Mouse (Mus musculus): ENCODE results near the gene Ilf3. TPM values are rescaled to one million over a fixed set of nuclear protein-coding genes. Genes with fewer than 3 reads are reported as not detected.

Ilf3 gene
- polyA plus RNA-seq, 1 experiment from 2014 or later: 335 TPM

- H3K27me3 ChIP-seq: no peaks in the 10 kb centered on the region
- peaks cover 26% of the 10 kb centered on the region for H3K4me1 ChIP-seq
- ATAC-seq (ENCODE audit: low FRiP score): no peak
- no peaks in the 10 kb centered on the region for H3K9me3 ChIP-seq
- WGBS: 86% methylated on average over 7 of the region's 7 CpGs
- H3K36me3 ChIP-seq (replicated peaks): no peaks in the 10 kb centered on the region
- H3K4me2 ChIP-seq: no peak overlapping the region
- no peak overlapping the region for H3K9ac ChIP-seq
- H3K4me3 ChIP-seq (replicated peaks): no peak overlapping the region
- no peak overlapping the region for H3K27ac ChIP-seq
Observed at GRCm38 (mm10) chr9:21432066-21432465, 64.4 kb downstream of the Ilf3 start.

GRCm38 (mm10) chr9:21433766-21434165 is 66.1 kb downstream of the Ilf3 start:
- Histone ChIP-seq H3K4me1 (peaks cover 33% of the 10 kb centered on the region), H3K9ac (no peak overlapping the region), H3K4me3 (replicated peaks) (no peak overlapping the region), H3K4me2 (no peak overlapping the region), H3K9me3 (no peaks in the 10 kb centered on the region), H3K27ac (no peak overlapping the region), H3K27me3 (no peaks in the 10 kb centered on the region), H3K36me3 (replicated peaks) (no peaks in the 10 kb centered on the region)
- no peak for ATAC-seq (ENCODE audit: low FRiP score)
- WGBS: 87% methylated on average over 8 of the region's 8 CpGs

- Histone ChIP-seq H3K9ac (no peak overlapping the region), H3K9me3 (no peaks in the 10 kb centered on the region), H3K4me3 (replicated peaks) (no peak overlapping the region), H3K27ac (no peak overlapping the region), H3K36me3 (replicated peaks) (no peaks in the 10 kb centered on the region), H3K4me2 (no peak overlapping the region), H3K4me1 (peaks cover 31% of the 10 kb centered on the region), H3K27me3 (no peaks in the 10 kb centered on the region)
- 92% methylated on average over 2 of the region's 2 CpGs for WGBS
- ATAC-seq (ENCODE audit: low FRiP score): no peak
Observed at GRCm38 (mm10) chr9:21434410-21434809, 66.7 kb downstream of the Ilf3 start.

GRCm38 (mm10) chr9:21435777-21436635 is 68.3 kb downstream of the Ilf3 start:
- H3K27ac ChIP-seq: no peak overlapping the region
- ATAC-seq (ENCODE audit: low FRiP score): no peak
- H3K36me3 ChIP-seq (replicated peaks): no peaks in the 10 kb centered on the region
- H3K9ac ChIP-seq: no peak overlapping the region
- no peaks in the 10 kb centered on the region for H3K27me3 ChIP-seq
- no peaks in the 10 kb centered on the region for H3K9me3 ChIP-seq
- WGBS: 92% methylated on average over 7 of the region's 7 CpGs
- no peak overlapping the region for H3K4me3 ChIP-seq (replicated peaks)
- no peak overlapping the region for H3K4me2 ChIP-seq
- H3K4me1 ChIP-seq: peaks cover 16% of the 10 kb centered on the region; the same call in 1 of the 2 replicates

- no peak overlapping the region for H3K4me3 ChIP-seq (replicated peaks)
- no peak overlapping the region for H3K9ac ChIP-seq
- H3K36me3 ChIP-seq (replicated peaks): no peaks in the 10 kb centered on the region
- 88% methylated on average over 6 of the region's 6 CpGs for WGBS
- H3K27me3 ChIP-seq: no peaks in the 10 kb centered on the region
- H3K4me2 ChIP-seq: no peak overlapping the region
- no peak for ATAC-seq (ENCODE audit: low FRiP score)
- H3K9me3 ChIP-seq: no peaks in the 10 kb centered on the region
- H3K27ac ChIP-seq: no peak overlapping the region
- H3K4me1 ChIP-seq: peaks cover 6% of the 10 kb centered on the region; the same call in 1 of the 2 replicates
Observed at GRCm38 (mm10) chr9:21437577-21437976, 69.9 kb downstream of the Ilf3 start.

- no peak for ATAC-seq (ENCODE audit: low FRiP score)
- Histone ChIP-seq H3K9me3 (no peaks in the 10 kb centered on the region), H3K4me2 (no peak overlapping the region), H3K9ac (no peak overlapping the region), H3K4me3 (replicated peaks) (no peak overlapping the region), H3K27ac (no peak overlapping the region), H3K36me3 (replicated peaks) (no peaks in the 10 kb centered on the region), H3K27me3 (no peaks in the 10 kb centered on the region), H3K4me1 (peaks cover 6% of the 10 kb centered on the region; the same call in 1 of the 2 replicates)
- WGBS: 66% methylated on average over 3 of the region's 3 CpGs
Observed at GRCm38 (mm10) chr9:21438219-21438618, 70.5 kb downstream of the Ilf3 start.

- no peaks in the 10 kb centered on the region for H3K36me3 ChIP-seq (replicated peaks)
- peaks cover 6% of the 10 kb centered on the region; the same call in 1 of the 2 replicates for H3K4me1 ChIP-seq
- no peaks in the 10 kb centered on the region for H3K9me3 ChIP-seq
- no peak for ATAC-seq (ENCODE audit: low FRiP score)
- no peak overlapping the region for H3K27ac ChIP-seq
- no peak overlapping the region for H3K4me2 ChIP-seq
- no peaks in the 10 kb centered on the region for H3K27me3 ChIP-seq
- H3K9ac ChIP-seq: no peak overlapping the region
- 83% methylated on average over 3 of the region's 3 CpGs for WGBS
- H3K4me3 ChIP-seq (replicated peaks): no peak overlapping the region
Observed at GRCm38 (mm10) chr9:21439456-21439855, 71.8 kb downstream of the Ilf3 start.

- H3K9me3 ChIP-seq: no peaks in the 10 kb centered on the region
- peaks cover 6% of the 10 kb centered on the region; the same call in 1 of the 2 replicates for H3K4me1 ChIP-seq
- no peak overlapping the region for H3K27ac ChIP-seq
- 95% methylated on average over 2 of the region's 2 CpGs for WGBS
- H3K4me2 ChIP-seq: no peak overlapping the region
- H3K4me3 ChIP-seq (replicated peaks): no peak overlapping the region
- ATAC-seq (ENCODE audit: low FRiP score): no peak
- H3K36me3 ChIP-seq (replicated peaks): 0 out of 2 replicates have a peak, but pooled peaks cover 4% of the 10 kb centered on the region
- H3K9ac ChIP-seq: no peak overlapping the region
- H3K27me3 ChIP-seq: no peaks in the 10 kb centered on the region
Observed at GRCm38 (mm10) chr9:21439914-21440313, 72.2 kb downstream of the Ilf3 start.

GRCm38 (mm10) chr9:21440387-21440786 is 72.7 kb downstream of the Ilf3 start:
- no peaks in the 10 kb centered on the region for H3K9me3 ChIP-seq
- no peaks in the 10 kb centered on the region for H3K27me3 ChIP-seq
- ATAC-seq (ENCODE audit: low FRiP score): no peak
- H3K4me1 ChIP-seq: peaks cover 6% of the 10 kb centered on the region; the same call in 1 of the 2 replicates
- no peak overlapping the region for H3K27ac ChIP-seq
- H3K4me2 ChIP-seq: no peak overlapping the region
- peaks cover 9% of the 10 kb centered on the region; the same call in 1 of the 2 replicates for H3K36me3 ChIP-seq (replicated peaks)
- H3K4me3 ChIP-seq (replicated peaks): no peak overlapping the region
- no peak overlapping the region for H3K9ac ChIP-seq

GRCm38 (mm10) chr9:21443853-21444252 is 76.2 kb downstream of the Ilf3 start:
- ATAC-seq (ENCODE audit: low FRiP score): no peak
- Histone ChIP-seq H3K27ac (no peak overlapping the region), H3K4me1 (no peaks in the 10 kb centered on the region), H3K27me3 (no peaks in the 10 kb centered on the region), H3K9ac (no peak overlapping the region), H3K4me3 (replicated peaks) (no peak overlapping the region), H3K4me2 (no peak overlapping the region), H3K9me3 (no peaks in the 10 kb centered on the region), H3K36me3 (replicated peaks) (peaks cover 11% of the 10 kb centered on the region; the same call in 1 of the 2 replicates)
- WGBS: 94% methylated on average over 8 of the region's 8 CpGs

GRCm38 (mm10) chr9:21444574-21444973 is 76.9 kb downstream of the Ilf3 start:
- no peak overlapping the region for H3K4me2 ChIP-seq
- no peak overlapping the region for H3K9ac ChIP-seq
- H3K9me3 ChIP-seq: no peaks in the 10 kb centered on the region
- H3K4me1 ChIP-seq: no peaks in the 10 kb centered on the region
- no peak overlapping the region for H3K27ac ChIP-seq
- no peak for ATAC-seq (ENCODE audit: low FRiP score)
- H3K36me3 ChIP-seq (replicated peaks): peaks cover 11% of the 10 kb centered on the region; the same call in 1 of the 2 replicates
- 97% methylated on average over 4 of the region's 4 CpGs for WGBS
- no peak overlapping the region for H3K4me3 ChIP-seq (replicated peaks)
- H3K27me3 ChIP-seq: no peaks in the 10 kb centered on the region

GRCm38 (mm10) chr9:21445081-21445744 is 77.5 kb downstream of the Ilf3 start:
- 96% methylated on average over 6 of the region's 6 CpGs for WGBS
- H3K27ac ChIP-seq: no peak overlapping the region

More at GRCm38 (mm10) chr9:21445081-21445744, 77.5 kb downstream of the Ilf3 start:
- no peak overlapping the region for H3K4me2 ChIP-seq
- H3K9me3 ChIP-seq: no peaks in the 10 kb centered on the region
- H3K27me3 ChIP-seq: no peaks in the 10 kb centered on the region
- H3K4me3 ChIP-seq (replicated peaks): no peak overlapping the region
- H3K36me3 ChIP-seq (replicated peaks): peaks cover 11% of the 10 kb centered on the region; the same call in 1 of the 2 replicates
- H3K9ac ChIP-seq: no peak overlapping the region
- ATAC-seq (ENCODE audit: low FRiP score): no peak
- H3K4me1 ChIP-seq: no peaks in the 10 kb centered on the region
